Mouse (Mus musculus) liver, adult 2 months (tissue): ENCODE measurements at regions not wholly inside any gene's neighbourhood (a gene's known extent, or its start where the extent isn't known, plus 50 kb on each side); places are given as distances from the start of the nearest gene placed in this dataset.

Experiments
- DNase-seq: peaks from one replicate; pipeline ENCODE4 v3.0.0-alpha.2; 2011; ENCODE audit warnings: low read depth, low spot score; ENCODE audit errors: extremely low read depth
- H3K27ac ChIP-seq: fragments of 200-500 bp; replicated peaks from 2 replicates; pipeline ENCODE4 v1.5.1; 2012; ENCODE audit warnings: low read depth, mild to moderate bottlenecking, control low read depth, inconsistent platforms, low read length; ENCODE audit not compliant: insufficient read depth
- H3K27me3 ChIP-seq: fragments of 200-500 bp; 2 replicates; pipeline ENCODE4 v1.6.1; 2012; ENCODE audit warnings: mild to moderate bottlenecking, moderate library complexity, low read length, inconsistent platforms; ENCODE audit not compliant: control insufficient read depth, insufficient read depth
- H3K36me3 ChIP-seq: fragments of 200-500 bp; 2 replicates; pipeline ENCODE4 v1.6.1; 2012; ENCODE audit warnings: low read length, inconsistent platforms; ENCODE audit not compliant: control insufficient read depth, insufficient read depth
- H3K4me1 ChIP-seq: fragments of 200-500 bp; 2 replicates; pipeline ENCODE4 v1.6.1; 2011; ENCODE audit warnings: low read length; ENCODE audit not compliant: control insufficient read depth, insufficient read depth
- H3K4me3 ChIP-seq: fragments of 200-500 bp; 2 replicates; pipeline ENCODE4 v1.5.1; 2011; ENCODE audit warnings: low read depth, mild to moderate bottlenecking, control low read depth, low read length, moderate library complexity; ENCODE audit not compliant: insufficient read depth
- H3K79me2 ChIP-seq: fragments of 200-500 bp; 2 replicates; pipeline ENCODE4 v1.6.1; 2012; ENCODE audit warnings: inconsistent platforms, mild to moderate bottlenecking, low read length, moderate library complexity; ENCODE audit not compliant: control insufficient read depth, insufficient read depth
- H3K9ac ChIP-seq: fragments of 200-500 bp; 2 replicates; pipeline ENCODE4 v1.6.1; 2012; ENCODE audit warnings: low read depth, mild to moderate bottlenecking, control low read depth, inconsistent platforms, low read length
- CTCF ChIP-seq: fragments of 200-500 bp; IDR thresholded peaks from 2 replicates; pipeline ENCODE4 v1.5.1; 2011; ENCODE audit warnings: low read depth, low read length, control low read depth
- POLR2A ChIP-seq: fragments of 200-500 bp; IDR thresholded peaks from 2 replicates; pipeline ENCODE4 v1.6.1; 2011; ENCODE audit warnings: low read length, control low read depth; ENCODE audit not compliant: insufficient read depth; ENCODE audit errors: extremely low read depth
- WGBS: fragments of 180-500 bp; shearing (Covaris S2); methylation state at CpG from one replicate; pipeline ENCODE4 v1.1.7; 2018; 5-methylcytosine and 5-hydroxymethylcytosine counted together

DNA sequence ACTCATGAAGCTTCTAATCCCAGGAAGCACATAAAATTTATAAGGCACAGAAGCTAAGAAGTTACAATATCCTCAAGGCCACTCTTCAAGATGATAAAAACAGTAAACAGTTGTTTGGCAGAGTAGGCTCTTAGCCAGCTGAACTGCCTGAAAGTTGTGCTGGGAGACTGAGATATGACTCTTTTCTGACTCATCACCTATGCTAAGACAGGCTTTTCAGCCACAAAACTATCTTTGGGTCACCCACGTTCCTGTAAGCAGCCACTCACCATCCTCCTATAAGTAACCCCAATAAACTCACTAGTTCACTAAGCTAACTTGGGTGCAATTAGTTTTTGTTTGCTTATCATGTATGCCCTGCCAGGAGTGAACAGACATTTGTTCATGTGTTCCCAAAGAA, 112.1 kb upstream of the Cnr1 start:
- Histone ChIP-seq H3K27me3 (no peaks in the 10 kb centered on the region), H3K4me1 (no peaks in the 10 kb centered on the region), H3K4me3 (no peak overlapping the region), H3K79me2 (no peaks in the 10 kb centered on the region), H3K27ac (no peak overlapping the region), H3K9ac (no peak overlapping the region), H3K36me3 (no peaks in the 10 kb centered on the region)
- TF ChIP-seq POLR2A (no peak), CTCF (no peak)
- no peak for DNase-seq
- WGBS, result 58% methylated on average over 1 of the region's 1 CpGs

- Histone ChIP-seq H3K4me3 (no peak overlapping the region), H3K36me3 (no peaks in the 10 kb centered on the region), H3K79me2 (no peaks in the 10 kb centered on the region), H3K4me1 (no peaks in the 10 kb centered on the region), H3K27me3 (no peaks in the 10 kb centered on the region), H3K27ac (no peak overlapping the region), H3K9ac (no peak overlapping the region)
- WGBS, result 14% methylated on average over 5 of the region's 5 CpGs
- TF ChIP-seq CTCF (no peak), POLR2A (no peak)
- DNase-seq, result no peak
Measured at GRCm38 (mm10) chr4:33823850-33824249, 100.5 kb upstream of the Cnr1 start.

DNA sequence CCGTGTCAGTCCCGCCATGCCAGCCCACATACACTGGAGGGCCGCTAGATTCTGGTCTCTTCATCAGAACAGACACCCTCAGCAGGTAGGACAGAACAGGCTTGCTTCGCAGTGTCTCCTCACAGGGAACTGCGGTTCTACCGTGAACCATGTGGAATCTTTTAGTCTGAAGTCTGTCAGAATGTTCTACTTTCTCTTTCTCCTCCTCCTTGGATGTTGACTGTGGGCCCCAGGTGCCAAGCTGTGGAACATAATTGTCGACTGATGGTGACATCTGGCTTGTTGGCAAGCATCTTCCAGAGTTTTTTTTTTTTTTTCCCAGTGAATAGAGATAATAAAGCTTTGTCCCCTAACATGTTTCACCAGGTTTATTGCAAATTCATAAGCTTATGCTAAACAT, 91.3 kb upstream of the Cnr1 start:
- TF ChIP-seq CTCF (no peak), POLR2A (no peak)
- Histone ChIP-seq H3K27ac (no peak overlapping the region), H3K27me3 (no peaks in the 10 kb centered on the region), H3K36me3 (no peaks in the 10 kb centered on the region), H3K4me1 (no peaks in the 10 kb centered on the region), H3K4me3 (no peak overlapping the region), H3K9ac (no peak overlapping the region), H3K79me2 (no peaks in the 10 kb centered on the region)
- 82% methylated on average over 7 of the region's 7 CpGs for WGBS
- DNase-seq, result no peak

DNA sequence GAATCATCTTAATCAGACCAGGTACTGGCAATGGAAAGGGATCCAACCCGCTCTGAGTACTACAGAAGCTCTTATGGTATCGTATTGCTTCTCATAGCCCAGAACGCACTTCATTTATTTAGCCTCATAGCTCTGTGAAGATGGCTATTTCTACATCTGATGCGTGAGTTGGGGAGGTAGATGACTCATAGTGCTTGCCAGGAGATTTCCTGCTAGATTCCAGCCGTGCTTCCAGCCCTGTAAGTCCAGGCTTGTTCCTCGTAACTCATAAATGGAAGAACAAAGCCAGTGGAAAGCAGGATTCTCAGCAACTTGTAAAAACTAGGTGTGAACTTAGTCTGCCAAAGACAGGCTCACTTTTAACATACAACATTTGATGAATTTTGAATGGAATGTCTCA, 86.0 kb upstream of the Cnr1 start:
- Histone ChIP-seq H3K4me3 (no peak overlapping the region), H3K9ac (no peak overlapping the region), H3K27me3 (no peaks in the 10 kb centered on the region), H3K79me2 (no peaks in the 10 kb centered on the region), H3K4me1 (no peaks in the 10 kb centered on the region), H3K36me3 (no peaks in the 10 kb centered on the region), H3K27ac (no peak overlapping the region)
- TF ChIP-seq POLR2A (no peak), CTCF (no peak)
- no peak for DNase-seq
- 91% methylated on average over 6 of the region's 6 CpGs for WGBS

GRCm38 (mm10) chr4:33840119-33840518, 84.3 kb upstream of the Cnr1 start:
- no peaks in the 10 kb centered on the region for H3K79me2 ChIP-seq
- DNase-seq, result no peak
- no peaks in the 10 kb centered on the region for H3K27me3 ChIP-seq
- no peaks in the 10 kb centered on the region for H3K4me1 ChIP-seq
- no peak overlapping the region for H3K4me3 ChIP-seq
- TF ChIP-seq POLR2A (no peak), CTCF (no peak)
- no peak overlapping the region for H3K9ac ChIP-seq
- H3K36me3 ChIP-seq, result no peaks in the 10 kb centered on the region
- 87% methylated on average over 14 of the region's 14 CpGs for WGBS
- H3K27ac ChIP-seq, result no peak overlapping the region

- Histone ChIP-seq H3K4me3 (no peak overlapping the region), H3K27me3 (no peaks in the 10 kb centered on the region), H3K36me3 (no peaks in the 10 kb centered on the region), H3K79me2 (no peaks in the 10 kb centered on the region), H3K27ac (no peak overlapping the region), H3K4me1 (no peaks in the 10 kb centered on the region), H3K9ac (no peak overlapping the region)
- no peak for TF ChIP-seq POLR2A
- no peak for TF ChIP-seq CTCF
- DNase-seq, result no peak
- WGBS, result 52% methylated on average over 9 of the region's 9 CpGs
Measured at GRCm38 (mm10) chr4:33845611-33846395, 78.6 kb upstream of the Cnr1 start.
